Mouse (Mus musculus): ENCODE data around the gene Cep97. TPM values are rescaled to one million over a fixed set of nuclear protein-coding genes. Genes with fewer than 3 reads are reported as not detected.

Gene Cep97
- polyA plus RNA-seq, 1 experiment from 2014 or later, result 11.7 TPM

DNA sequence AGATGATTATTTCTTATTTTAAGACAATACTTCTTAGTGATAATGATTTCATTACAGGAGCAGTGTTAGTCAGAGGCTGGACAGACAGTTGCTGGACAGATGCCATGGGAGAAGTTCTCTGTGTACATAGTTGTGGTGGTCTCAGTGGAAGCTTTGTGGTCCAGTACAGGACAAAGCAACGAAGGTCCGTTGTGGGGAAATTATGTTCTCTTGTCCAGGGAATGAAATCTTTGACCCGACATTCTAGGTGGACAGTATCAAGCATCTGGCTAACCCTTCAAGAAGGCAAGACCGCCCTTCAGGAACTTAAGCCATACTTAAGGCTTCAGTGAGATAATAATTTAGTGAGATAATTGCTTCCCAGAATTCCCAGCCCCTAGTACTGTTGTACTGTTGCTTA is 4.1 kb upstream of the Cep97 start:
- H3K4me3 ChIP-seq, result no peak overlapping the region
- no peak overlapping the region for H3K4me2 ChIP-seq
- no peak overlapping the region for H3K9ac ChIP-seq
- H3K4me1 ChIP-seq (replicated peaks), result no peaks in the 10 kb centered on the region
- H3K27me3 ChIP-seq, result no peaks in the 10 kb centered on the region
- H3K27ac ChIP-seq (replicated peaks), result no peak overlapping the region
- 89% methylated on average over 4 of the region's 4 CpGs for WGBS
- H3K36me3 ChIP-seq, result no peaks in the 10 kb centered on the region
- ATAC-seq (ENCODE audit: low FRiP score, low read depth), result no peak
- H3K9me3 ChIP-seq, result no peaks in the 10 kb centered on the region

DNA sequence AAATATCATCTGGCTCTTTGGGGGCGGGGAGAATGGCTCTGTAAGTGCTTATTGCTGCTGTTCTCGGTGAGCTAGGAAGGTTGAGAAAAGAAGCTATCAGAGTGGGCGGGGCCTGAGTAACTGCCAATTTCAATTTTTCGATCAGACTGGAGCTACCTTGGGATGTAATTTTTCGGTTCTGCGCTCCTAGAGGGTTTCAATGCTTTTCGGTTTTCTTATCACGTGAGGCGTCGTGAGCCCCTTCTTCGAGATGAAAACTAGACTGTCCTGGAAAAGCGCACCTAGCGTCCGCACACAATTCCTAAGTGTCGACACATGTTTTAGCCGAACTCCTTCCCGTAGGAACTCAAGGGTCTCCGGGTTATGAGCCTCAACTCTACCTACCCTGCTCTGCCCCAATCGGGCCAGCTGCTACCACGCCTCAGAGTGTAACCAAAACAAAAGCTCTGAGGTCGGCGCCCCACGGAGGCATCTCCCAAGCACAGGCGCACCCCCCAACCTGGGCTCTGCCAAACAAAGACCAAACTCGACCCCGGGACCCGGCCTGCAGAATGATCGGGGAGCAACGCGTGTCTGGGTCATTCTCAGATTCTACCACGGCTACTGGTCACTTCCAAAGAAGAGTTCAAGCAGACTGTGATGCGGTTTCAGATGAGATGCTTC is 843 bp downstream of the Cep97 start:
- 1% methylated on average over 32 of the region's 32 CpGs for whole genome bisulfite sequencing
- Histone ChIP-seq H3K4me1 (replicated peaks) (peaks cover 7% of the 10 kb centered on the region; the same call in 1 of the 2 replicates), H3K27me3 (no peaks in the 10 kb centered on the region), H3K9me3 (no peaks in the 10 kb centered on the region), H3K4me2 (peak overlapping the region; percentile 66), H3K36me3 (0 out of 2 replicates have a peak, but pooled peaks cover 6% of the 10 kb centered on the region), H3K27ac (replicated peaks) (peak overlapping the region; percentile 82), H3K9ac (peak overlapping the region; percentile 51), H3K4me3 (peak overlapping the region; percentile 59)
- peak; percentile 65 for ATAC-seq (ENCODE audit: low FRiP score, low read depth)

DNA sequence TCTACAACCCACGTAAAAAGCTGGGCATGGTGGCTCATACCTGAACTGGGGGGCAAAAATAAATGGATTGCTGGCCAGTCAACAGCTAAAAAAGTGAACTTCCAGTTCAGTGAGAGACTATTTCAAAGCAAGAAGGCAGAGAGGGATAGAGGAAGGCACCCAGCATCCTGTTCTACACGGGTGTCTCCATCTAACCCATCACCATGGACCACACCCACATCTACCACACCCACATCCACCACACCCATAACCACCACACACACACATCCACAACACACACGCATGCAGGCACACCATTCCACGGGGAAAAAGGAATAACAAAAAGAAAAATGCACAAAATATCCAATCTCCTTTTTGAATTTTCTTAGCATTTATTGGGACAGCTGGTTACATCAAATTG is 10.6 kb downstream of the Cep97 start:
- Histone ChIP-seq H3K27me3 (no peaks in the 10 kb centered on the region), H3K4me2 (no peak overlapping the region), H3K9me3 (no peaks in the 10 kb centered on the region), H3K9ac (no peak overlapping the region), H3K27ac (replicated peaks) (no peak overlapping the region), H3K4me3 (no peak overlapping the region), H3K4me1 (replicated peaks) (no peaks in the 10 kb centered on the region), H3K36me3 (peaks cover 43% of the 10 kb centered on the region)
- ATAC-seq (ENCODE audit: low FRiP score, low read depth), result no peak
- WGBS, result 92% methylated on average over 4 of the region's 4 CpGs

DNA sequence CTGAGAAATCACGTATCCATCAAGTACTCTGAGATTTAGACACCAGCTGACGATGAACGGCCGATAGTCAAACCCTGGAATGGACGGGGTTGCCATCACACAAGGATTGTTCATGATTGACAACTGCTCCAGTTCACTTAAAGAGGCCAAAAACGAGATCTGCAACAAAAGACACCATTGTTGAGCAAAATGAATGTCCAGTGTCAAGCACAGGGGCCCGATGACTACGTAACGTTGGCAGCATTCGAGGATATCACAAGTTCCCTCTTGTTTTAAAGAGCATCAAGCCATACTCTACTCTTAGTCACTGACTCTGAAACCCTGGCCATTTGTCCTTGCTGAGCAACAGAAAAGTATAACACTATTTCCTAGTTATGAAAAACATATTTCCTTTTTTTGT is 12.6 kb downstream of the Cep97 start:
- H3K36me3 ChIP-seq, result peaks cover 49% of the 10 kb centered on the region
- no peak for ATAC-seq (ENCODE audit: low FRiP score, low read depth)
- H3K27me3 ChIP-seq, result no peaks in the 10 kb centered on the region
- no peak overlapping the region for H3K9ac ChIP-seq
- no peak overlapping the region for H3K4me3 ChIP-seq
- H3K9me3 ChIP-seq, result no peaks in the 10 kb centered on the region
- no peak overlapping the region for H3K27ac ChIP-seq (replicated peaks)
- H3K4me2 ChIP-seq, result no peak overlapping the region
- 91% methylated on average over 10 of the region's 10 CpGs for WGBS
- H3K4me1 ChIP-seq (replicated peaks), result no peaks in the 10 kb centered on the region

DNA sequence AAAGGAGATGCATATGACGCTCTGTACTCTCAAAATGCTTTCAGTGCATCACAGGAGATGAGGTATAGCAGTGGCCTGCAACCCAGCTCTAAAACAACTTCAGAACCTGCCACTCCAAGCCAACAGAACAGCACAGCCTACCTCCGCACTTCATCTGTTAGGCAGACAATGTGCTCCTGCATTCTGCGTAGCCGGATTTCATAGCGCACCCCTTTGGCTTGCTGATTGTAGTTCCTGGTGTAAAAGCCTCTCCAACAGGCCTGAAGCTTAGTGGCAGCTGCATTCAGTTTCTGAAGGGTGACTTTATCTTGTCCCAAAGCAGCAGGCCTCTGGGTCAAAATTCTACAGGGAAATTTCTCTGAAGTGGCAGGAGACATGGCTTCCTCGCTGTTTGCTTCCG is 19.9 kb downstream of the Cep97 start:
- Histone ChIP-seq H3K9ac (no peak overlapping the region), H3K36me3 (peaks cover 54% of the 10 kb centered on the region), H3K27me3 (no peaks in the 10 kb centered on the region), H3K4me1 (replicated peaks) (no peaks in the 10 kb centered on the region), H3K4me2 (no peak overlapping the region), H3K4me3 (no peak overlapping the region), H3K27ac (replicated peaks) (no peak overlapping the region), H3K9me3 (no peaks in the 10 kb centered on the region)
- WGBS, result 96% methylated on average over 7 of the region's 7 CpGs
- no peak for ATAC-seq (ENCODE audit: low FRiP score, low read depth)

DNA sequence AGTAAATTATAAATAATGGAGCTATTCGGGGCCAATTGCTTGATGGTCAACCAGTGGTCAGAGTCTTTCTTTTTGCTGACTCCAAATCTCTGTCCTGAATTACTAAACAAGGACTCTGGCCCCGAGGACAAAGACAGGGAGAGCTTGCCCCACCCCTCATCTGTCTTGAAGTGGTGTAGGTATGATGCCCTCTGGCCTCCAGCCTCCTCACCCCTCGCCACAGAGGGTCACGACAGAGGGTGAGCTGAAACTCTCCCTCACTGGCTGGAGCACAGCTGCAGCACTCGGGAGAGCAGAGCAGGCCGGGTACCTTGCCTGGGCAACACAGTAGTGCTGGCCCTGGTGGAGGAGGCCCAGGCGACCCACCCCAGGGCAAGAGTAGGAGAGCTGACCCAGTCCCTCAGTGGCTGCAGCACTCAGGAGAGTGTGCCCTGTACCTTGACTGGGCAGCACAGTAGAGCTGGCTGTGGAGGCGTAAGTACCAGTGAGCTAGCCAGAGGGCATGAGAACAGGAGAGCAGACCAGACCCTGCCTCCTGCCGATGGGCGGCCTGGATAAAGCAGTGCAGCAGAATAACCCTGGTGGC is 24.4 kb downstream of the Cep97 start:
- Histone ChIP-seq H3K4me3 (no peak overlapping the region), H3K27ac (replicated peaks) (no peak overlapping the region), H3K4me2 (no peak overlapping the region), H3K4me1 (replicated peaks) (no peaks in the 10 kb centered on the region), H3K36me3 (peaks cover 49% of the 10 kb centered on the region), H3K9ac (no peak overlapping the region), H3K27me3 (no peaks in the 10 kb centered on the region), H3K9me3 (no peaks in the 10 kb centered on the region)
- no peak for ATAC-seq (ENCODE audit: low FRiP score, low read depth)
- WGBS, result 95% methylated on average over 10 of the region's 10 CpGs

DNA sequence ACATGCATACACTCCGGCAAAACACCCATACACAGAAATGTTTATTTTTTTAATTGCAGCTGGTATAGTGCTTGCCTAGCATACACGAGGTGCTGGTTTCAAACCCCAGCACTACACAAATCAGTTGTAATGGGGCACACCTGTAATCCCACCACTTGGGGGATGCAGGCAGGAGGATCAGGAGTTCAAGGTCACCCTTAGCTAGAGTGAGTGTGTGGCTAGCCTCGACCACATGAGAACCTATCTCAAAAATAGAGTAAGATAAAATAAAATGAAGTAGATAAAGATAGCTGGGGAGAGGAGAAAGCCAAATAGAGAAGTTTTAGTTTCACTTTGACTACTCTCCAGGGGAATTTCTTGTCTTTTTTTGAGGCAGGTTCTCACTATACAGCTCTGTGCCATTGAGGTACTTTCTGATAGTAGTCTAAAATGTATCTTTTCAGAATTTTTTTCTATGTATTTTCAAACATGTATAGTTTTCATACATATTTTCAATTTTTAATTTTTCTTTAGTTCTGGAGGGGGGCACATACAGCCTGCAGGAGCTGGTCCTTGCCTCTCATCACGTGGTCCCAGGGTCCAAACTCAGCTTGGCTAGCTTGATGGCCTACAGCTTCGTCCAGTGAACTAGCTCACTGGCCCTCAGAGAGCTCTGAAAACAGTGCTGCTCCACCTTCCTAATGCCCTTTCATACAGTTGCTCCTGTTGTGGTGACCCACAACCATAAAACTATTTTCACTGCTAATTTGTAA is 27.6 kb downstream of the Cep97 start:
- no peaks in the 10 kb centered on the region for H3K27me3 ChIP-seq
- H3K9ac ChIP-seq, result no peak overlapping the region
- no peak overlapping the region for H3K4me3 ChIP-seq
- 95% methylated on average over 5 of the region's 5 CpGs for WGBS
- peaks cover 36% of the 10 kb centered on the region for H3K36me3 ChIP-seq
- H3K4me2 ChIP-seq, result no peak overlapping the region
- H3K9me3 ChIP-seq, result no peaks in the 10 kb centered on the region
- H3K27ac ChIP-seq (replicated peaks), result no peak overlapping the region
- ATAC-seq (ENCODE audit: low FRiP score, low read depth), result no peak
- H3K4me1 ChIP-seq (replicated peaks), result no peaks in the 10 kb centered on the region

DNA sequence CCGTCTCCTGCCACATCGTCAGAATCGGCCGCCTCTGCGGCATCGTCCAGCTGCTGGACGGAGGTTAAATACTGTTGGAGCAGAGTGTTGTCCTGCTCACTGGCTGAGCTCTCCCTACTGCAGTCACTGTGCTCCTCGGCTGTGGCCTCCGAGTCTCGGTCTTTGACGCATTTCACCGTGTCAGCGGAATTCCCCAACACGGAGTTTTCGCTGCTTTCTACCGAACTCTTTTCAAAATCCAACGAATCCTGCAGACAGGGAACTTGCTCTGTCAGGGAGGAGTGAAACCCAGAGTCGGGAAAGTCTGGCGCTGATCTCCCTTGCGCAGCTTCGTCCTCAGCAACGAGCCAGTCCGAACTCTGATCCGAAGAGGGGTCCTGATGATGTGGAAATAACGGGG is 29.3 kb downstream of the Cep97 start:
- 93% methylated on average over 25 of the region's 25 CpGs for WGBS
- Histone ChIP-seq H3K4me1 (replicated peaks) (no peaks in the 10 kb centered on the region), H3K4me3 (no peak overlapping the region), H3K9me3 (no peaks in the 10 kb centered on the region), H3K36me3 (peaks cover 27% of the 10 kb centered on the region), H3K27me3 (no peaks in the 10 kb centered on the region), H3K27ac (replicated peaks) (no peak overlapping the region), H3K4me2 (no peak overlapping the region), H3K9ac (no peak overlapping the region)
- ATAC-seq (ENCODE audit: low FRiP score, low read depth), result no peak

DNA sequence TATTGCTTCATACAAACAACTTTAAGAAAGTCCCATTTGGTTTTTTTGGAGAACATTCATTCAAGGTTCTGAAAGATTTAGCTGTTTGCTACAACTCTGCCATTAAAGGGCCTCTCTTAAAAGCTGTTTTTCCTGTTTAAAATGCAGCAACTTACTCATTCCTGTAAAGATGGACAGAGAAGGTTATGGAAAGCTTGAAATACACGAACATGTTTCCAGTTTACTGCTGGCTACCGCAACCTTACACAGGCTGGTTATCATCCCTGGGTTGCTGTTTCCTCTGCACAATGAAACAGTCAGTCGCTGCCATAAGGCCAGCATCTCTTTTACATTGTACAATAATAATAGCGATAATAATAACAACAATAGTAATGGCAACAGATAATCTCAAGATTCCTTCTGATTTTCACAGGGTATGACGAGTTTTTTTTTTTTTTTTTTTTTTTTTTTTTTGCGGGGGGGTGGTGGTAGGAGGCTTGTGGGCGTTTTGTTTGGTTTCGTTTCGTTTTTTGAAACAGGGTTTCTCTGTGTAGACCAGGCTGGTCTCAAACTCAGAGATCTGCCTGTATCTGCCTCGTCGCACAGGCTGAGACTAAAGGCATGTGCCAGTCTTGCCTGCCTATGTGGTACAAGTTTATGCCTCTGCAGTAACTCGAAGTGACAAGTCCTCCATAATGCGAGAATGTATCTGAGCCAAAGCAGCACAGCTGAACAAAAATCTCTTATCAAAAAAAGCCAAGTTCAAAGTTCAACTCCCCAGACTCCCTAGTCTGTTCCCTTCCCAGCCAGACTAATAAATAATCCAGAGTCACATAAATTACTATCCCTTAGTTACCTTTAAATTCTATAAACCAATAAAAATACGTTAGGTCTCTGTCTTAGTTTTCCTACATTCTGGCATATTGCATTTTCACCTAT is 32.6 kb downstream of the Cep97 start:
- Histone ChIP-seq H3K4me2 (no peak overlapping the region), H3K9ac (no peak overlapping the region), H3K27ac (replicated peaks) (no peak overlapping the region), H3K4me1 (replicated peaks) (no peaks in the 10 kb centered on the region), H3K36me3 (peaks cover 15% of the 10 kb centered on the region; the same call in 1 of the 2 replicates), H3K9me3 (no peaks in the 10 kb centered on the region), H3K4me3 (no peak overlapping the region), H3K27me3 (no peaks in the 10 kb centered on the region)
- no peak for ATAC-seq (ENCODE audit: low FRiP score, low read depth)
- WGBS, result 92% methylated on average over 14 of the region's 14 CpGs

DNA sequence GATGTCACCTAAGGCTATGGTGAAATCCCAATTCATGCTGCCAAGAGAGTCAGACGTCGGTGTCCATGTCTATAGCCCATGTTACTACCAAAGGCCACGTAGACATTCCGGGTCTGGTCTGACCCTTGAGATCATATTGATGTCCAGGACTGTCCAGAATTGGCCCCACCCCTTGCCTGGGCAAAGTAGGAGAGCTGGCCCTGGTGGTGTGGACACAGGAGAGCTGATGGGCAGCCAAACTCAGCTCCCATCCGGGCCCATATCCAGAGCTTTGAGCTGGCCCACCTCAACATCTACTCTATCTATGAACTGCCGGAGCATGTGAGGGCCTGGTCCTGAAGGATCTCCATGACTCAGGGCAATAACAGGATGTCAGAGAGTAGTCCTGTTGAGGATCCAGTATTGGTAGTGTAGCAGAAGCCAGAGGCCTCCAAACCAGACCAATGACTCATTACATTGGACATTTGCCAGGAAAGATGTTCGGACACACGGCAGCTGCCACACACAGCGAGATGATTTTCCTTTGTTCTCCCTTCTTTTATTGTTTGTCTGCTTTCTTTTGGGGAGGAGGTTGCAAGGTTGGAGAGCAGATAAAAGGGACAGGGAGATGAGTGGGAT is 36.2 kb downstream of the Cep97 start:
- no peak overlapping the region for H3K4me2 ChIP-seq
- H3K27me3 ChIP-seq, result no peaks in the 10 kb centered on the region
- ATAC-seq (ENCODE audit: low FRiP score, low read depth), result no peak
- H3K9ac ChIP-seq, result no peak overlapping the region
- H3K27ac ChIP-seq (replicated peaks), result no peak overlapping the region
- H3K9me3 ChIP-seq, result no peaks in the 10 kb centered on the region
- no peak overlapping the region for H3K4me3 ChIP-seq
- 76% methylated on average over 9 of the region's 9 CpGs for WGBS
- peaks cover 19% of the 10 kb centered on the region for H3K4me1 ChIP-seq (replicated peaks)
- H3K36me3 ChIP-seq, result no peaks in the 10 kb centered on the region

DNA sequence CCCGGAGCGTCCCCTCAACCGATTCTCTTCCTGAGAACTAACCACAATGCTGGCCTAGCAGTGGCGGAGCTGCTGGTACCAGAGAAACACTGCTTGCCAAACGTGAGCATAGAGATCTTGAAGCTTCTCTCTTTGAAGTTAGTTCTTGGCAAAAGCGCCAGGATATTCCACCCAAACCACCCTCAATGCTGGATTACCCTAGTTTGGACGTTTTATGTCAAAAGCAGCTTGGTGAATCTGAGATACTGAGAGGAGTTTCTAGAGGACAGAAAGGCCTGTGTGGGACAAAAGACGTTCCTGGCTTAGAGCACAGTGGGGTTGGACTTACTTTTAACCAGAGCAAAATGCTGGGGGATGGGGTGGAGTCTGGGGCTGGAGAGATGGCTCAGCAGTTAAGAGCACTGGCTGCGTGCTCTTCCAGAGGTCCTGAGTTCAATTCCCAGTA is 39.0 kb downstream of the Cep97 start:
- no peaks in the 10 kb centered on the region for H3K36me3 ChIP-seq
- H3K9ac ChIP-seq, result peak overlapping the region; percentile 78
- 4% methylated on average over 9 of the region's 9 CpGs for WGBS
- peak overlapping the region; percentile 82 for H3K4me2 ChIP-seq
- no peaks in the 10 kb centered on the region for H3K9me3 ChIP-seq
- no peaks in the 10 kb centered on the region for H3K27me3 ChIP-seq
- peak overlapping the region; percentile 85 for H3K27ac ChIP-seq (replicated peaks)
- H3K4me3 ChIP-seq, result peak overlapping the region; percentile 81
- H3K4me1 ChIP-seq (replicated peaks), result peaks cover 22% of the 10 kb centered on the region
- peak; percentile 19; the same call in 1 of the 2 replicates for ATAC-seq (ENCODE audit: low FRiP score, low read depth)
